Mouse (Mus musculus) retina, adult 2 months (tissue): ENCODE results near the gene Nprl2.

ENCODE experiments used
- DNase-seq: peaks from one replicate; pipeline ENCODE4 v3.0.0-alpha.2; 2012; ENCODE audit warnings: low read depth, low spot score

Gene Nprl2

DNA sequence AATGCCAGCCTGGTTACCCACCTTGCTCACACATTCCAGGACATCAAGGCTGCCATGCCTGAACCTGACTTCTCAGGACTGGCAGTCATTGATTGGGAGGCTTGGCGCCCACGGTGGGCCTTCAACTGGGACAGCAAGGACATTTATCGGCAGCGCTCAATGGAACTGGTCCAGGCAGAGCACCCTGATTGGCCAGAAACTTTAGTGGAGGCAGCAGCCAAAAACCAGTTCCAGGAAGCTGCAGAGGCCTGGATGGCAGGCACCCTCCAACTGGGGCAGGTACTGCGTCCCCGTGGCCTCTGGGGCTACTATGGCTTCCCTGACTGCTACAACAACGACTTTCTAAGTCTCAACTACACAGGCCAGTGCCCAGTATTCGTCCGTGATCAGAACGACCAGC is 35.8 kb downstream of the Nprl2 start:
- DNase-seq = no peak

DNA sequence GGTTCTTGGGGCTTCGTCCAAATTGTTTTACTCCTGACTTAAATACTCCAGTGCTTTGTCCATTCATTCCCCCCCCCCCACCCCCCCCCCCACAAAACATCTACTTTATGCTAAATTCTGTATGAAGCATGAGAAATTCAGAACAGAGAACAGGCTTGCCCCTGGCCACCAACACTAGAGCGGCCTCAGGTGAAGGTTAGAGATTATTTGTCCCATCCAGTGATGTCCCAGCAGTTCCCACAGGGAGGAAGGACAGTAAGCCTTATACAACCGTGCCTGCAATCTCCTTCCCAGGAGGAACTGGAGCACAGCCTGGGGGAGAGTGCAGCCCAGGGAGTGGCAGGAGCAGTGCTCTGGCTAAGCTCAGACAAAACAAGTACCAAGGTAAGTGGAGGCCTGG is 36.6 kb downstream of the Nprl2 start, which contains the start of gene Naa80:
TSS of gene Naa80 (plus strand) at position 301 of the 400 bp plus-strand sequence.
- DNase-seq = no peak

DNA sequence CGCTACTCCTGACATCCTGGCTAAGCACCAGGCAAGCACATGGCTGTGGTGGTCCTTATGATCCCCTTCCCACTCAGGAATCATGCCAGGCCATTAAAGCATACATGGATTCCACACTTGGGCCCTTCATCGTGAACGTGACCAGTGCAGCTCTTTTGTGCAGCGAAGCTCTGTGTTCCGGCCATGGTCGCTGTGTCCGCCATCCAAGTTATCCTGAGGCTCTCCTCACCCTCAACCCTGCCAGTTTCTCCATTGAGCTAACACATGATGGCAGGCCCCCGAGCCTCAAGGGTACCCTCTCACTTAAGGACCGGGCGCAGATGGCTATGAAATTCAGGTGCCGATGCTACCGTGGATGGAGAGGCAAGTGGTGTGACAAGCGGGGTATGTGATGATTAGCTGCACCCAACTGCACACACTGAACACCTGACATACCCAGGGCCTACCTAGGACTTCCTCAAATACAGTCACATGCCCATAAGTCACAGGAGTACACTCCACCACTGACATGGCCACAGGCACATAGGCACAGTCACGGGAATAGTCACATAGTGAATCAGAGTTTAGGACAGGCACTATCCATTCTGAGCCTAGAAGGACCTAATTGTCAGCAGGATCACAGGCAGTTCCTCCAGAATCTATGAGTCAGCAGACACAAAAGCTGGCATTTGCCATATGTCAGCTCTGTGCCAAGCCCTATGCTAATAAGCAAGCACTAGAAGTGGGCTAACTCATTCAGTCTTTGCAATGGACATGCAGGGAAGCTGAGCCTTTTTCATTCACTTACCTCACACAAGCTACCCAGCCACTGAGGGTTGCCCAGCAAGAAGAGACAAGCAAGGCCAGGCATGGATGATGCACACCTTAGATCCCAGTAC is 37.2 kb downstream of the Nprl2 start:
- no peak for DNase-seq

DNA sequence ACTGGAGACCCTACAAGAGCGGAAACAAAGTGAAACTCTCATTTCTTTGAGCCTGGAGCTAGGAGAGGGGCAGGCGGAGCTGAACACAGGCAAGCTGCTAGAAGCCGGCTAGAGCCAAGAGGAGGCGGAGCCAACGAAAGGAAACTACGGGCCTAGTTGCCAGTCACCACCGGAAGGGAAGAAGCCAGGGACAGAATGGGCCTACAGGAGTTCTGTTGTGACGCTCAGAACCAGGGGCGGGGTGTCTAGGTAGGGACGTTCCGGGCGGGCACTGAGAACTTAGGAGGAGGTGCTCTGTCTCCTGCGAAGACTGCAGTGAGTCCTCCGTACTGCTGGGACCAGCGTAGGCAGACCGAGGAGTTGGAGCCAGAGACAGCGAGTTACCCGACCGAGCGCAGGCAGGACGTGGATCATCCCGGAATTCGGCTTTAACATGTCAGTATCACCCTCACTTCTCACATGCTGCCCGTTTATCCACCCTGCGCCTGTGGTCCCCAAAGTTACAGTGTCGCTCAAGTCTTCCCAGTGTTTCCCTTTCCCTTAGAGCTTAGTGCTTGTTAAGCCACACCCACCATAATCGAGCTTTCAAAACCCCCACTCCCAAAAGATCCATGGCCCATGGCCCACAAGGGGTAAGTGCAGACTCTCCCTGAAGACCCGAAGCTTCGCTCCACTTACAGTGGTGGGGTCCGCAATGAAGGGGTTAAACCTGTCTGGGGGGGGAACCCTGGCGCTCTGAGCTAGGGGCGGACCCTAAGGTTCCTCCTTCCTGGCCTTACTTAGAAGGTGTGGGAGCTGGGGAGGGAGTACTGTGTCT is 38.7 kb downstream of the Nprl2 start, which contains the start of gene Hyal3:
TSS of gene Hyal3 (plus strand) at position 318 of the 817 bp plus-strand sequence.
- DNase-seq = no peak

DNA sequence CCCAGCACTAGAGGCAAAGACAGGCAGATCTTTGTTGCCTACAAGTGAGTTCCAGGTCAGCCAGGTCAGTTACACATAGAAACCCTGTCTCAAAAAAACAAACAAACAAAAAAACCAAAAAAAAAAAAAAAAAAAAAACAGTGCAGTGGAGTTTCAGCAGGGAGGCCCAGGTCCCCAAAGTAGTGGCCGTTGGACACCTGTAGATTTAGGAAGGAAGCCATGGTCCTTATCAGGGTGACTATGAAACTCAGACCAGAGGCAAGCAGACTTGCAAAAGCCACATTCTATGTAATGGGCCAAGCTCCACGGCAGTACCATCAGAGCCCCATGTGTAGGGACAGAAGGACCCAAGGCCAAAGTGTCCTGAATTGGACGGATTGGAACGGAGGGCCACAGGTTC is 39.6 kb downstream of the Nprl2 start:
- no peak for DNase-seq

DNA sequence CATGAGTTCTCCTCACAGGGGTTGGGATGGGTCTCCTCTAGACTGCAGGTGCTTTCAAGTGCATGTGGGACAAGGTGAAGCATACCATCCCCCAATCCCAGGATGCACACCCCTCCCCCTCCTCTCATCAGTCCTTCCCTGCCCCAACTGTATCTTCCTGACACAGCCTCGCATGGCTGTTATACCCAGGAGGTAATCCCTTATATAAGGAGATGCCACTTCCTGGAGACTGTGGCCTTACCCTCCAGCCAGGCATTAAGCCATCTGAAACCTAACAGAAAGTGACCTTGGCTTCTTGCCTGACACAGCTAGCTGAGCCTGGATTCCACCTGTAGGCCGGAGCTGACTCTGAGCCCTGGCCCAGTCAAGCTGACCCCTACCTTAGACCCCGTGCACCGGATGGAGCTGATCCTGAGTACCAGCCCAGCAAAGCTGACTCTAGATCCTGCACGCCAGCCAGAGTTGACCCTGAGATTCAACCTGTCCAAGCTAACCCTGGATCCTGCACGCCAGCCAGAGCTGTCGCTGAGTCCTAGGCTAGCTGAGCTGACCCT is 40.6 kb downstream of the Nprl2 start:
- DNase-seq = no peak

DNA sequence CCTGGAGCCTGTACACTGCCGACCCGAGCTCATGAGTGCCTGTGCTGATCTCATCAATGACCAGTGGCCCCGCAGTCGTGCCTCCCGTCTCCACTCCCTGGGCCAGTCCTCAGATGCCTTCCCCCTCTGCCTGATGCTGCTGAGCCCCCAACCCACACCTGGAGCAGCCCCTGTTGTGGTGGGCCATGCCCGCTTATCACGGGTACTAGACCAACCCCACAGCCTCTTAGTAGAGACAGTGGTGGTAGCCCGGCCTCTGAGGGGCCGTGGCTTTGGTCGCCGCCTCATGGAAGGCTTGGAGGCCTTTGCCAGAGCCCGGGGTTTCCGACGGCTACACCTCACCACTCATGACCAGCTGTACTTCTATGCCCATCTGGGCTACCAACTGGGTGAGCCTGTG is 41.1 kb downstream of the Nprl2 start:
- no peak for DNase-seq

DNA sequence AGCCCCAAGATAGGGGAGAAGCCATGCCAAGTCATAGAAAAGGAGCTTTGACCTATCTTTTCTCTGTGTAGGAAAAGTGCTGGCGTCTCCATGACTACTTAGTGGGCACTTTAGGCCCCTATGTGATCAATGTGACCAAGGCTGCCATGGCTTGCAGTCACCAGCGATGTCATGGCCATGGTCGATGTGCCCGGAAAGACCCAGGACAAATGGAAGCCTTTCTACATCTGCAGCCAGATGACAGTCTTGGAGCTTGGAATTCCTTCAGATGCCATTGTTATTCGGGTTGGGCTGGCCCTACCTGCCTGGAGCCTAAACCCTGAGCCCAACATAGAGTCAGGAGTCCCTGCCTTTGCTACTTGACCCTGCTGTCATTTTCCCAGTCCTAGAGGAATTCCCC is 44.5 kb downstream of the Nprl2 start:
- DNase-seq = no peak

DNA sequence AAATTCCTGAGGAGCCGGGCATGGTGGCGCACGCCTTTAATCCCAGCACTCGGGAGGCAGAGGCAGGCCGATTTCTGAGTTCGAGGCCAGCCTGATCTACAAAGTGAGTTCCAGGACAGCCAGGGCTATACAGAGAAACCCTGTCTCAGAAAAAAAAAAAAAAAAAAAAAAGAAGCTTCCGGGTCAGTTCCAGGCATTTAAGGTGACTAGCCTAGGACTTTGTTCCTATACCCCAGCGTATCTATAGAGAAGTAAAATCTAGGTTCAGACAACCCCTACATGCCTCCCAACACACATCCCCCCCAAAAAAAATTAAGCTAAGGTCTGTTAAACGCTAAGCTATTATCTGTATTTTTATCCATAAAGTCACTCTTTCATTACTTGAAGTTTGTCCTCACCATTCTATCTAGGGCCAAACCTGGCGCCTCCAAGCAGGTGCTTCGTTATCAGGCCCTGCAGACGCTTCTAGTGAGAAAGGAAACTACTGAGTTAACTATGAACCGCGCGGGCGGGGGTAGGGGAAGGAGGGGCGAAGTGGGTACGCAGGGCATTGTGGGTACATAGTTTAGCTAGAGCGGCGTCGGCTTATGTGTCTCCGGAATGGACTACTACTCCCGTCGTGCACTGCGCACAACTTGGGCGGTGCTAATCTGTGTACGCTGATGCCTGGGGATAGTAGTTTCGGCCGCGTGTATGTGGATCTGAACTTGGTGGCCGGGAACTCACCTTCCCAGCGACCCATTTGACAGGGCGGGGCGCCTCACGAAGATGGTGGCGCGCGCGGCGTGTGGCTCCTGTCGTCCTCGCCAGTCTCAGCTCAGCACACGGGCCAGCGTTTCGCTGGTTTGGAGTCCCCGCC is 45.2 kb downstream of the Nprl2 start, which contains the start of gene Ifrd2:
TSS of gene Ifrd2 (plus strand) at position 669 of the 859 bp plus-strand sequence.
- peak; percentile 95 for DNase-seq

DNA sequence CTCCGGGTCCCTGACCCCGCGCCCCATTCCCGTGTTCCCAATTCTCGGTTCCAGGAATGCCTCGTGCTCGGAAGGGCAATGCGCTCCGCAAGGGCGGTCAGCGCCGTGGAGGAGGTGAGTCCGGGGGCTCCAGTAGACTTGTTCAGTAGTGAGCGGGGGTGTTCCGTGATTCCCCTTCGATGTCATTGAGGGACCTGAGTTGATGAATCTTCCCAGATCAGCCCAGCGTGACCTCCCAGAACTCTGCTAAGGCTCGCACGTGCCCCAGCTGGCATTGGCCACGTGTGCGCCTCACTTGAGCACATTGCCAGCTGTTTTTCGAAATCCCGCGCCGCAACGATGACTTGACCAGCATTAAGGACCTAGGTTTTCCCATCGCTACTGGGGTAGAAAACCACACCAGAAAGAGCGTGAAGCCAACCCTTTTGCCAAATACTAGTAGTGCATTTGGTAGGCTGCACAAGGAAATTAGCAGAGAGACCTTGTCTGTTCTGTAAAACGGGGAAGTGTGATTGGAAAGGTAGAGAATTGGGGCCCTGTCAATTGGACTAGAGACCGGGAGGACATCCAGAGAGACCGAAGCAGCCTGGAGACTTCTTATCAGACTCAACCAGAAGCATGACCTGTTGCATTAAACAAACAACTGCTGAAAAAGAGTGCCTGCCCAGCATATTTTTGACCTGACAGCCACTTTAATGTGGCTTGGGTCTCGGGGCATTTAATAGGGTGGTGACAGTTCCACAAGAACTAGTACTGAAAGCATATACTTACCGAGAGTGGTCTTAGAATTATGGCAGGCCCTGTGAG is 46.0 kb downstream of the Nprl2 start:
- DNase-seq = no peak

DNA sequence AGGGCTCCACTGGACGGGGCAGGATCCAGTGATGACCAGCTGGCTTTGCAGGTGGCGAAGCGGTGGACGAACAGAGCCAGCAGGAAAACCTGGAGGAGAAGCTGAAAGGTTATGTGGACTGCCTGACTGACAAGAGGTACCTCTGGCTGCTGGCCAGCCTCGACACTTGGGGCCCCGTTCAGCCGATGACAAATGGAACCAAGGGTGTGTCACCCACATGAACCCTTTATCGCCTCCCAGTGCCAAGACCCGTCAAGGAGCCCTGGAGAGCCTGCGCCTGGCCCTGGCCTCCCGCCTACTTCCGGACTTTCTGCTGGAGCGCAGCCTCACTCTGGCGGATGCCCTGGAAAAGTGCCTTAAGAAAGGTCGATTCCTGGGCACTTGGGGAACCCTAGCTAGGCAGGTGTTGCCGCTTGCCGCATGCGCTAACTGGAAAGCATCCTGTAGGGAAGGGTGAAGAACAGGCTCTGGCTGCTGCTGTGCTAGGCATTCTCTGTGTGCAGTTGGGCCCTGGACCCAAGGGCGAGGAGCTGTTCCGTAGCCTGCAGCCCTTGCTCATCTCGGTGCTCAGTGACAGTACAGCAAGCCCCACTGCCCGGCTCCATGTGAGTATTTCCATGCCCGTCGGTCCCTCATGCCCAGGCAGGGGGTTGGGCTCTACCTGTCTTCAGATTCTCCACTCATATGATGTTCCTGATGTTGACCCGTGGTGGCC is 48.2 kb downstream of the Nprl2 start:
- no peak for DNase-seq

DNA sequence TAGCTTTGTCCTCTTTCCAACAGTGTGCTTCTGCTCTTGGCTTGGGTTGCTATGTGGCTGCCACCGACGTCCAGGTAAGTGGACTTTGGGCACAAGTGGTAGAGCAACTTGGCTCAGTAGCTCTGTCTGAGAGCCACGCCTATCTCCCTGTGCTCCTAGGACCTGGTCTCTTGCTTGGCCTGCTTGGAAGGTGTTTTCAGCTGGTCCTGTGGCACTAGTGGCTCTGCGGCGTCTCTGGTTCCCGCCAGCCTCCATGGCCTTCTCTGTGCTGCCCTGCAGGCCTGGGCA is 48.7 kb downstream of the Nprl2 start:
- DNase-seq = no peak

DNA sequence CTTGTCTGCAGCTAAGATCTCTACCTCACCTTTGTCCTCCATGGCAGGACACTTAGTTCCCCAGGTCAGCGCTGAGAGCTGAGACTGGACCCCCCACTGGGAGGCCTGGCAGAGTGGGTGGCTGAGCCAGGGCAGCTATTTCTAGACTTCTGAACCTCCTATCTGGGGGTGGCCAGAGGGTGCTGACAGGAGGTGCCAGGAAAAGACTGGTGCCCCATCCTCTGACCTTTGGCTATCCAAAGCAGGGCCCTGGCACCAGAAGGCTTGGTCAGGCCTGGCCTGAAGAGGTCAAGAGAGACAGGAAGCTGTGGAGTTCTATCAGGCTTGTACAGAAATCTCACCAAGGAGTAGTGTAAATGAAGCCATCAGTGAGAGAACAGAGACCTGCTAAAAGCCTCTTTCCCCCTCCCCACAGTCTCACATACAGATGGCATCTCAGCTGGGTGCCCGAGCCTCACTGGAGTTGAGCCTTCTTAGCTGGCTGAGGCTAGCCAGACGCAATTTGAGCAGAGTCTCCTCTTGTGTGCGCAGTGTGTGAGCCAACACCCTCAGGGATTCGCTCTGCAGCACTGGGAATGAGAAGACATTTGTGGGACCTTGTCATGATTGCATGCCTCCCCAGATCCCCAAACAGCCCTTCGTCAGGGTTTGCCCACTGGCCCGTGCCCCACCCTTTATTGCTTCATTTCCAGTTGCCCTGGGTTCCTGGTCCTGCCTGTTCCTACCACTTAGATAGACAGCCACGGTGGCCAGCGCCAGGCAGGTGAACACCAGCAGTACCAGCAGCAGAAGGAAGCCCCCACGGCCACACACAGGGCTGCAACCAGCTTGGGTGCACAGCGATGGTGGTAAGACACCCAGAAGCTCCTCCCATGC is 51.3 kb downstream of the Nprl2 start:
- no peak for DNase-seq

DNA sequence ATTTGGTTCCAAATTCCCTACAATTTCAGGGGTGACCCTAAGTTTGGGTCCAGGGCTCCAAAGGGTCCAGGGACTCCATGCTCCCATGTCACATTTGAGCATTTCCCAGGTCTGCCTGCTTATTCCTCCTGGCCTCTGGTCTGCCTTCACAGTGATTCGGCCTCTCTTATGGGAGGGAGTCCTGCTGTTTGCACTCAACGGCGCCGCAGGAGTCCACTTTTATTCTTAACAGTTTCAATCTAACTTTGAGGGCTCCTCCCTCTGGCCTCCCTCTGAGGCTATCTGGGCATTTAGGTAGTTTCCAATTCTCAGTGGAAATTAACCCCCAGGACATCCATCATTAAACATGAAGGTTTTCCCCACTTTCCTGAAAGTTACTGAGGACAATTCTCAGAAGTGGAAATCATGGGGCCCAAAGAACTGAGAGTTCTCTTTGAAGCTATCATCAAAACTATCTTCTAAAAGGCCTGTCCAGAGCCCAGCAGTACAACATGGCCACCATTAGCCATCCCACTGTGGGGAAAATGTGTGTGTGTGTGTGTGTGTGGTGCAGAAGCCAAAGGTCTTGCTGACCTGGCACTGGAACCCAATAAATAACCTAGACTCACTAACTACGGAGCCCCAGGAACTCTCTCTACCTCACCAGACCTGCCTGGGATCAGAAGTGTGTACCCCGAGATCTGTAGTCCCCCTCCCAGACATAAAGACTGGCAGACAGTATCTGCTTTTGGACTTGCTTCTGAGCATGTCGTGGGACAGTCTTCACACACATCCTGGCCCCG is 52.4 kb downstream of the Nprl2 start:
- no peak for DNase-seq
